Mouse (Mus musculus) bone marrow, adult 2 months (tissue): Measurements from ENCODE around the gene Itm2c.

Source experiments
- CTCF ChIP-seq: fragments of 200-500 bp; IDR thresholded peaks from 2 replicates; pipeline ENCODE4 v1.5.1; 2011; ENCODE audit warnings: low read length, control low read depth; ENCODE audit not compliant: control insufficient read depth, insufficient read depth
- POLR2A ChIP-seq: fragments of 200-500 bp; IDR thresholded peaks from 2 replicates; pipeline ENCODE4 v1.6.1; 2011; ENCODE audit warnings: low read depth, mild to moderate bottlenecking, control low read depth, low read length, borderline replicate concordance; ENCODE audit not compliant: control insufficient read depth

DNA sequence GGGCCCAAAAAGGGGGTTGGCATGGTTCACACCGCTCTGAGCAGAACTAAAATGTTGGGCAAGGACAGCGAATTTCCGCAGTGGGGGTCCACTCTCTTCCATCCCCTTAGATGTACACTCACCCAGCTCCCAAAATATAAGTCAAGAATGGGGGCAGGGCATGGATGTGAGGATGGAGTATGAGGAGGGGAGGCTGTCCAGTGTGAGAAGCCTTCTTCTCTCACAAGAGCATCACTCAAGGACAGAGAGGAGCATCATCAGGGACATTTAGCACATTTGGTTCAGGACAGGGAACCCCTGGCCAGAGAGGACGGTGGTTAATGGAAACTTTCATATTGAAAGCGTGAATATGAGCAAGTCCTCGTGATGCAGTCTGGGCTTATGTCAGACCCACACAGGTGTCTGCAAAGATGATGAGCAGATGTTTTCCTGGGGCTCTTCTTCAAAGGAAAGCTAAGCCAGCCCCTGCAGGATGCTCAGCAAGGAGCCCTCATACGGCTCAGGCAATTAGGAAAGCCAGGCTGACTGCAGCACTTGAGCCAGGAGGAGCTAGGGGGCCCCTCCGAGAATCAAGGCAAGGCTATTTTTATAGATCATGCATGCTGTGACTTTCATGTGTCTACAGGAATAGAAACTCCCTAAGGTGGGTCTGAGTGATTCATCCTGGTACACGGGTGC is 64.0 kb downstream of the Itm2c start:
- no peak for TF ChIP-seq CTCF
- no peak for TF ChIP-seq POLR2A
